Mouse (Mus musculus) MN1 (cell line): ENCODE measurements around the gene Abcg5.

Experiments used
- DNase-seq: peaks from one replicate; pipeline ENCODE4 v3.0.0-alpha.2; 2016; ENCODE audit warnings: low spot score

The Abcg5 gene

DNA sequence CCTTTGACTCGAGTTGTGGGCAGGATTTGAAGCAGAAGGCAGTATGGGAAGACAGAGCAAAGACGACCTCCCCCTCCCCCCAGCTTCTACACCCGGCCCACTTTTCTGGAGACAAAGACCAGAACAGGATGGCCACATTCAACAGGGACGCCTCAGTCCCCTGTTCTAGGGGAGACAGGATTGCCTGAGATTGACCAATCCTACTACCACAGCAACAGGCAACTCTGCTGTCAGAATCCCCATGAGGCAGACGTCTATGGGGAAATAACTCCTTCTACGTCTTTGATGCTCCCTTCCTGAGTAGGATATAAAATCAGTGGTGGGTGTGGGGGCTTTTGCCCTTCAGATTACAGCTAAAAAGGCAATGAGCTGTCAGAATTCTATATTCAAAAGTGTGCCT is 1.5 kb upstream of the Abcg5 start:
- DNase-seq, result no peak

DNA sequence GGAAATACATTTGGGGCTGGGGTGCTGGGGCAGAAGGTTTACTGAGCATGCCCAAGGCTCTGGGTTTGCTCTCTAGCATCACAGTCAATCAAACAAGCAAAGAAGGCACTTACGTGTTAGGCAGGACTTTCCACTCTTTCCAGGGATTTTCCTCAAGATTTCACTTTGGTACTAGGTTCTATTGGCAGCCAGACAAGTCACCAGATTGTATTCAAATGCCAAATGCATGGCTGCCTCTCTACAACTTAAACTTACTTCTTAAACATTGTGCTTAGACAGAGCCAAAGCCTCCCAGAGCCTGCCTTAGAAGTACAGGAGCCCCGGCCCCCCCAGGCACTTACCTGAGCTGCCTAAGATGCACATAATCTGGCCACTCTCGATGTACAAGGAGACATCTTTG is 1.1 kb downstream of the Abcg5 start:
- DNase-seq, result no peak

DNA sequence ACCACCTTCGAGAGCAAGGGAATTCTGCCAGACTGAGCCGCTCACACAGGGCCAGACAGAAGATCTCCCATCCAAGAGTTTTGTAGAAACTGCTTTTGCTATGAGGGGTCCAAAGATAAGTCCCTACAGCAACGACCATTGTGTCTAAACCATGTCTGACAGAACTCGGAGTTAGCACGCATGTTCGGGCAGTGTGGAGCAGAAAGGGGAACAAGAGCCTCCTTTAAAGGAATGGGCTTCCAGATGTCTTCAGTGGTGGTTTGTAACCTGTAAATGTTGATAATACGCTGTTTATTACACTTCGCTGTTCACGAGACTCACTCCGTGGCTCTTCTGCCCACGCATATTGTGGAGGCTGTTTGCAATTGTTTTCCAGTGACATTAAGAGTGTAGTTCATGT is 5.2 kb downstream of the Abcg5 start:
- DNase-seq, result no peak

DNA sequence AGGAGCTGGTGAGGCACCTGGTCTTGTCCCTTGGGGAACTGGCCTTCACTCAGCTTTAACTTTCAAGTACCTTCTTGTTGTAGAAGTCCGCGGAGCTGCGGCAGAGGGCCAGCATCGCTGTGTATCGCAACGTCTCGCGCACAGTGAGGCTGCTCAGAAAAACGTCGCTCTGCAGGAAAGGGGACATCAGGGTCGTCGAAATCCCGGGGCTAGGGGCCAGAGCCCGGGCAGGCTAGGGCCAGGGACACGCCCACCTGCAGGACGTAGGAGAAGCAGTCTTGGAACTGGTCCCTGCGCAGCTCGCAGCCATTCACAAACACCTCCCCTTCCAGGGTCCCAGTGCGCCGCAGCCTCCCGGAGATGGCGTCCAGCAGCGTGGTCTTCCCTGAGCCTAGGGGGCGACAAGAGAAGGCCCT is 6.9 kb downstream of the Abcg5 start, which contains the start of gene Abcg8:
Gene Abcg8, plus strand, starts transcription at position 352 of the 416 bp plus-strand sequence.
- DNase-seq, result no peak

DNA sequence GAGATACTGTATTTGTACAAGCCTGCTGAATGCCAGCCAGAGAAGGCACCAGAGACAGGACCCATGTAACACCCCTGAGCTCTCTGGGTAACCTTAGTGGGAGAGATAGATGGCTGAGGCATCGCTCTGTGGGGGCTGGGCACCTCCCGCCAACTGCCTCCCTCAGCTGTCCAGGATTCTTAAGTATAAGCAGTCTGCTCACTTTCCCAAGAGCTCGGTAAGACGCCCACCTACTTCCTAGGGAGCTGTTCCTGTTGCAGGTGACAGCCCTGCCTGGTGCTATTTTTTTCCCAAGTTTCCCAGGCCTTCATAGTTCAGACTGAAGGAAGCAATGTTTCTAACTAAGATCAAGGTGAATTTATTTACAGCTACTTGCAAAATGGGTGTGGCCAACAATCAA is 7.6 kb downstream of the Abcg5 start:
- DNase-seq, result no peak

DNA sequence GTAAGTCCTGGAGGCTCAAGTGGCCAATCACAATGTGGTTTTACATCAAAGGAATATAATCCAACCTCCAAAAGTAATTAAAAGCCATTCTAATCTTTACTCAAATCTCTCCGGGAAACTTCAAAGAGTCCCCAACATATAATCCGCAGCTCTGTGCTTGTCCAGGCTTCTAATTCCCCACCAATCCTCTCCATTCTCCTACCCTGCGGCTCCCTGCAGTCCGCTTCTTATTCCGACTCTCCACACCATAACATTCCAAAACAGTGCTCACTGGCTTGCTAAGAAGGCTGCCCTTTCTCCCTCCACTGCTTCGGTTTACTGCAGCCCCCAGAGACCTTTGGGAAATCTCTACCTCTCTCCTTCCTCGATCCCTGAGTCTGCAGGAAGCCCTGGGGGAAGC is 8.8 kb downstream of the Abcg5 start:
- no peak for DNase-seq

DNA sequence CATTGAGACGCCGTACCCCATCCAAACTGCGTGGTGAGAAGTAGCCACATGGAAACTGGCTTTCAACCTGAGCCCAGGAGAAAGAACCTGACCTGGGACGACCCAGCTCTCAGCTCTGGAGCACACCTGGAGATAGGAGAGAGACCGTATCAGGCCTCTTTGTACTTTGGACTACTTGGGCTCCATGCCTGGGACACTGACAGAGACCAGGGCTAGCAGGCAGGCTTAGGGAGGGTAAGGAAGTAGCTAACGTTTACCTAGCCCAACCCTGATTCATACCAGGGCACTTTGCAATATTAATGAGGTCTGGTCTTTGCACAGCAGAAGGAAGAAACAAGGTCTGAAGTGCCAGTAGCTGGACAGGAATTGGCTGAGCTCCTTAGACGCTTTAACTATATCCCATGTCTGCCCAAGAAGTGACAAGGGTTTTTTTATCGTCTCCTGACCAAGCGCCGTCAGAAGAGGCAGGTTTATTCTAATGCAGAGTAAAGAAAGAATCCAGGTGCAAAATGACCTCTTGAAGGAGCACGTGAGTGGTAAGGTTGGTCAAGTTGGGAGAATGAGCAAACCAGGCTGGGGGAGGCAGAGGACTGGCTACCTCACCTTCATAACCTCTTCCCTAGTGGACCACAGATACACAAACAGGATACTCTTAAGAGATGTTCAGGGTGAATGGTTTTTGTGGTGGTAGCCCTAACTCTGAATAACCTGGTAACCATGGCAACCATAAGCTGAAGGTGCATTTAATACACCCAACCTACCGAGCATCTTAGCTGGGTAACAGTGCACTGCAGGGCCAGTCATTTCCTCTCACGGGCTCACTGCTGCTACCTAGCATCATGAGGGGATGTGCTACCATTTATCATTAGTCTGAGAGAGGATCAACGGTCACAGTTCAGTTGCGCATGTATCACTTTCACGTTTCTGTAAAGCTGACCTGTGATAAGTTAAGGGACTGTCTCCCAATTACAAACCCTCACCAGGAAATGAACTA is 10.1 kb downstream of the Abcg5 start:
- no peak for DNase-seq

DNA sequence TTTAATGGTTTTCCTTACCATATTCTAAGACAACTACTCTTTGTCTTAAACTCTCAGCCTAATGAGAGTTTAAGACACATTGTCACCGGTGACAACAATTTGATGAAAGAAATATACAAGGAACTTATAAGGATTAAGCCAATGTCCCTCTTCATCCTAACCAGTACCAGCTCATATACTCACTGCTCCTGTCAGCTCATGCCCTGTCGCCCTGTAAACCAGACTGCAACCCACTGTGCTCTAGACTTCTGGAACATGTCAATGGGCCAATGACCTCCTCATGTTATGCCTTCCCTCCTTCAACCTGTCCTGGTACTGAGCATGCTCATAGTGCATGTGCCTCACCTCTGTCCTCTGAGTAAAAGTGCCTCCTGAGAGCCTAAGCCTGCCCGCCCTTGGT is 15.0 kb downstream of the Abcg5 start:
- DNase-seq, result no peak

DNA sequence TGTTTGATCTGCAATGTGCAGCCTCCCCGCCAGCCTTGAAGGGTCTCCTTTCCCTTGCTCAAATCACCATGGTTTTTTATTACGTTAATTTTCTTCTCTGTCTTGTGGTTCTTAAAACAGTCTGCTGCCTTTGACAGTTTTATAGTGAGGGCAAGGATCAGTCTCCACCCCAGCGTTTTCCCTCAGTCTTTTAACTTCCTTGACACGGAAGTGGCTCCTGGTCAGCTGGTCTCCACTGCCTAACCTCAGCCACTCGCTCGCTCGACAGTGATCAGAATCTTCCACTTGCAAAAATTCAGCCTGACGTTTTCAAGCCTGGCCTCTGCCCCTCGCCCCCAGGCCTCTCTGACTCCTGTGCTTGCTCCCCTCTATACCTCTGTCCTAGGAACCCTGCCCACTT is 17.1 kb downstream of the Abcg5 start:
- no peak for DNase-seq

DNA sequence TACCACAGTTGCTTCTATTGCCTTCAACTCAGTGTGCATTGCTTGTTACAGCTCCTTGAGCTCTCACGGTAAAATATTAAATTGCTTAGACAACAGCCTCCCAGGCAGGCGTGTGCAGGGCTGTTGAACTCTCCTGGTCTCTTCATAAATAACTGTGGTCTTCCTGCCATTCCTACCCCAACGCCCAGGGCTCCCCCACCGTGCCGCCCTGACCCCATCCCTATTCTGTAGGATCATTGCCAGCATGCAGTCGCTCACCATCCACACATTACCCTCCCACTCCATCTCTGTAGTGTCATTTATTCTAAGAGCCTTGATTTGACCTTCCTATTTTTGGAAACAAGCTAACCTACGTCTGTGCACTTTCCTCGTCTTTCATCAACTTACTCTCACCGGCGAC is 17.8 kb downstream of the Abcg5 start:
- no peak for DNase-seq

DNA sequence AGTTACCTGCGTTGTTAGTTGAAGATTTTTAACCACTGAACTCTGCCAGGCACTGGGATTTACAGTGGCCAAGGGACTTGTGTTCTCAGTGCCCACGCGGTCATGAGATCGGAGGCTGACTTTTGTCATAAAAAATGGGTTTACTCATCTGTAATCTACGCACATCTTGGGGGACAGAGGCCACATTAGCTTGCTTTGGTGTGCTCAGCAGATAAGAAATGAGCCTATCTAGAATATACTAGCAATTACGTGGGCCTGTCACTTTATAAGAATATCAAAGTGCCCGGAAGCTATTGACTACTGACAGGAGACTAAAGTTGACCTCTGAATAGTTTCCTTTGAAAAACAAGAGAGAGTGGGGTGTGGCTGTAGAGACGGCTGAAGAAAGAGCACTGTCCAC is 23.9 kb downstream of the Abcg5 start:
- DNase-seq, result no peak

DNA sequence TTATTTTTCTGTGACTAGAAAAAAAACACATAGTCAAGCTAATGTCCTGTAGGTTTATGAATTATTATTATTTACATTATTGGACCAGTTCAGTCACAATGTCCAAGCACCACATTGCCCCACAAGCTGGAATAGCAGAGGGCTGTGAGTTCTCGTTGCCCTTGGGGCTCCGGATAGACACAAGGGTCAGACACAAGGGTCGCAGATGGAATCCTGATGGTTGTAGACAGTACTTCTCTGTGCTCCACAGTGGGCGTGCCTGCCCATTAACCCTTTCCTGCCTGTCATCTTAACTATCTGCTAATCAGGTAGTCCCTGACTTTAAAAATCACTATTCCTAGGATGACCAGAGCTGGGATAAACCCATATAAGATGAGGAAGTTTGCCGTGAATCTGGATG is 24.6 kb downstream of the Abcg5 start:
- no peak for DNase-seq

DNA sequence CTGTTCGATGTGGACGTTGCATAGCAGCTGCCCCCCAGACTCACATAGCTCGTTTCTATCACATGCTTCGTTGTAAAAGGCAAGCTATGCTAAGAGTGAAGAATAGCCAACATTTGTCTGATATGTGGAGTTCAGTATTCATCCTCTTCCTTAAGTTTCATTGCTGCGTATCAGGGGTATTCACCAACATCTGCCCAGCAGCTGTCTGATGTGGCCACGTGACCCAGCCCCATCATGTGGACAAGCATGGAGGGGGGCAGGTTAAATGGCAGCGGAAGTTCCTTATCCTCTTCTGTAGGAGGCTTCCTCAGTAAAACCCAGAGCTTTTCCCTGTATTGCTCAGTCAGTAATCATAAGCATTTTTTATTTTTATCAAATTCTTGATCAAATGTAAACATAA is 25.0 kb downstream of the Abcg5 start:
- DNase-seq, result no peak

DNA sequence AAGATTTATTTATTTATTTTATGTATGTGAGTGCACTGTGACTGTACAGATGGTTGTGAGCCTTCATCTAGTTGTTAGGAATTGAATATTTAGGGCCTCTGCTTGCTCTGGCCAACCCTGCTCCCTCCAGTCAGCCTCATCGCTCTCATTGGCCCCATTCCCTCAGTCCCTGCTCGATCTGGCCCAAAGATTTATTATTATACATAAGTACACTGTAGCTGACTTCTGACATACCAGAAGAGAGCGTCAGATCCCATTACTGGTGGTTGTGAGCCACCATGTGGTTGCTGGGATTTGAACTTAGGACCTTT is 25.4 kb downstream of the Abcg5 start:
- DNase-seq, result no peak

DNA sequence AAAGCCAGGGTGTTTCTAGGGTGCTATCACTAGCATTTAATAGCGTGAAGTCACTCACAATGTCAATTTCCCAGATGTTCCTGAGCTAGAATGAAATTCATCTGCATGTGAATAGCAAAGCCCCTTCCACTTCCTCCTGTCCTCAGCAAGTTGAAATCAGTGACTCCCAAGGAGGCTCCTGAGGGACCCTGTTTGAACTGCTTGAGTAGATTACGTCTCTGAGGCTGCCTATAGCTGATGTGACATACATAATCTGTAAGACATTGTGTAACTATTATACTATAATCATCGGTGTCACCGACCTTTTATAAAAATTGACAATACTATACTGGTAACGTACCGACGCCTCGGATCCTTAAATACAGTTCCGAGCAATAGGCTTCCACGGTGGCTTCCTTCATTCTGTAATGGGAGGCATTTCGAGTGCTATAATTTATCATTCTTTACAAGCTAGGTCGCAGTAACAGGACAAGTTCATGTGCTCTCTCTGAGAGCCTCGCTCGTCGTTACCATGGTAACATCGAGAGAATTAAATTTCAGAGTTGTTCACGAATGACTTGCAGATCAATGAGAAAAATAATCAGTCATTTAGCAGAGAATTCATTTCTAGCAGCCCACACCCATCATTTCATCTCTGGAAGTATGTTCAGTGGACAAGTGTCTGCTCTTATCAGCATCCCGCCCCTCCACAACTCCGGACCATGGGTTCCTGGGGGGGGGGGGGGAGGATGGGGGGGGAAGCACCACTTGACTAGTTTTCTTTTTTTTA is 26.0 kb downstream of the Abcg5 start:
- DNase-seq, result no peak

DNA sequence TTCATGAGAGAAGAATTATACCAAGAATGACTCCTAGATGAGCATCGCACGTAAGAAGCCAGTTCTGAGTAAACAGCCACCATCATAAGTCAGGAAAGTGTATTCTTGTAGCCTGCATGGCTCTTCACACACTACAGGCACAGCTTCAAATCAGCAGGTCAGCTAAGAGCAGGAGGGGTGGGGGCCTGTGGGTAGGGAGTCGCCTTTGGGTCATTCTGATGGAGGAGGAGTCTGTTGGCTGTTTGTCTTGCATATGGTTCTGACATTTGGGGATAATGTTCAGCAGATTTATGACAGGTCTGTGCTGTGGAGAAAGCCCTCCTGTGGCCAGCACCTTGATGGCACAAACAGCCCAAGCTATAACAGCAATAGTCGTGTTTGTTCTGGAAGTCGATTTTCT is 26.6 kb downstream of the Abcg5 start:
- DNase-seq, result no peak

DNA sequence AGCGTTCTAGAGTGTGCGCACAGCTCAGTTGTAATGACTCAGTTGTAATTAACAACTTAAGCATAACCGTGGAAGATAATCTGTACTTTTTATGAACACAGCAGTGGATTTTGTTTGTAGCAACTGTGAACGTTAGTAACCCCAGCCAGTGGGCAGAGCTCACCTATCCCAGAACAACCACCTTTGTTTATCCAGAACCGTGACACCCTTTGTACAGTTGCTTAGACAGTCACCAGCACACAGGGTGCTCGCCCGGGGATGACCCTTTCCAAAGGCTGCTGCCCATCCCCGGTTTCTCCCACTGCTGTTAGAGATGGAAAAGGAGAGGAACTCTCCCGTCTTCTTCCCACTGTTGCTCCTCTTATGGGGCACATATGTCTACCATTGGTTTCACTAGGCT is 29.3 kb downstream of the Abcg5 start:
- DNase-seq, result no peak

DNA sequence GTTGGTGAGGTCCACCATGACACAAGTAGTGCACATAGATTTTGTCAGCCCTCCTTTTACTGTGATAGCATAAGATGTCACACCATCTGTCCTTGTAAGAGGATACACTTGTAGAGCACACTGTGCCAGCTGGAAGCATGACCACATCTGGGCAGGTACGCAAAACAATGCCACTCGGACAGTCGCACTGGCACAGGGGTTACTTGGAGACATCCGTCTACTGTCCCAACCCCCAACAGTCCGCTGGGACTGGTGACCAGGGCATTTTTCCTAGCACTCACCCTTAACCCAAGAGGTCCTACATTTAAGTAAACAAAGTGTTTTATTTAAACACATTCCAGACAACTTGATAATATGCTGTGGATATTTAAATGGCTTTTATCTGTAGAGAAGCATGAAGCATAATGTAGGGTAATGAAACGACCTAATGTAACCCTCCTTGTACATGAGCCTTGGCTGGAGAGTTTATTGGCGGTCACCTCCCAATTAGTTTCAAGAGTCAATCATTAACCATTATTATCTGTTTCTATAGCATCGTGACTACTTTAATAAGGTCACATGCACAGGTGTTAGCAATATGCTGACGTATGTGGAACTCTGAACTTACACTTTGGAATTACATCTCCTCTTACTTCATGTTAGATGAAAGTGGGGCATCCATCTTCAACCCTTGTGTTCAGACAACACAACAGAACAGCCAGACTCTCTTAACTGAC is 32.4 kb downstream of the Abcg5 start:
- DNase-seq, result no peak

DNA sequence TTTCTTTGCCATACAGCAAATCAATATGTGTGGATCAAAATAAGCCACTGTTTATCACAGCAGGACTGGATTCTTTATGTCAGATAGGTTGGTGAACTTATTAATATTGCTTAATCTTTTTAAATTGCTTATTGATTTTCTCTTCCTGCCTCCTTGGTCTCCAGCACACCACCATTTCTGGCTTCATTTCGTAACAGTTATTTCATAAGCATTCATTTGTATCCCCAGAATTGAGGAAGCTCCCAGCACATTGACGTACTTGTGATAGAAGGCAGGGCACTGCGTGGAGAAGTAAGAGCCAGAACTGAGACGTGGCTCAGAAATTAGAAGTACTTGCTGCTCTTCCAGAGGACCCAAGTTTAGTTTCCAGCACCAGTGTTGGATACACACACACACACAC is 35.2 kb downstream of the Abcg5 start:
- no peak for DNase-seq

DNA sequence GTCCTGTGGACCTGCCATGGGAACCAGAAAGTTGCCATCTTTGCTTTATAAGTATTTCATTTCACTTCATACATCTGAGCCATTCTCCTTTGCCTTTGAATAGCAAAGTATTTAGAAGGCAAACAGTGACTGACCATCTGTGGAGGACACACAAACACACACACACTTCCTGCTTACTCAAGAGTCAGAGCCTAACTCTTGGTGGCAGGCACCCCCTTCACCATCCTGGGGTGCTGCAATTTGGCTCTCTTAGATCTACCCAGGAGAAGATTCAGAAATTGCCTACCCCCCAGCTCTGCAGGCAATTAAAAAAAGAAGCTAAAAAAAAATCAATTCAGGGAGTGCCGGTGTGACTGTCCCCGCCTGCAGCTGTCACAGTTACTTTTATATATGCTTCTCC is 36.3 kb downstream of the Abcg5 start:
- DNase-seq, result no peak

DNA sequence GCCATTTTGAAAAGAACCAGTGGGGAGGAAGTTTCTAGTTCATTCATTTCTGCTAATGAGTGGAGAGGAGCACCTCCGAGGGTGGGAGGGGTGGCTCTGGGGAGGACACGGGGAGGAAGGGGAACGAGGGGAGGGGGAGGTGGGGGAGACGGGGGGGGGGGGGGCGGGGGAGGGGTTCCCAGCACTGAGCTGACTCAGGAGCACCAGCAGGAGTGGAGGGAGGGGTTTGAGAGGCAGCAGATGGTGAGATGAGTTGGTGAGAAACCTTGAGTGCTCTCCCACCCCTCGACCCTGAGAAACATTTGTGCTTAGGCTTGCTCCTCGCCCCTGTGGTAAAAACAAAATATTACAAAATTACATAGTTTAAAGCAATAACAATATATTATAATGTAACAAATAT is 36.9 kb downstream of the Abcg5 start:
- DNase-seq, result no peak

DNA sequence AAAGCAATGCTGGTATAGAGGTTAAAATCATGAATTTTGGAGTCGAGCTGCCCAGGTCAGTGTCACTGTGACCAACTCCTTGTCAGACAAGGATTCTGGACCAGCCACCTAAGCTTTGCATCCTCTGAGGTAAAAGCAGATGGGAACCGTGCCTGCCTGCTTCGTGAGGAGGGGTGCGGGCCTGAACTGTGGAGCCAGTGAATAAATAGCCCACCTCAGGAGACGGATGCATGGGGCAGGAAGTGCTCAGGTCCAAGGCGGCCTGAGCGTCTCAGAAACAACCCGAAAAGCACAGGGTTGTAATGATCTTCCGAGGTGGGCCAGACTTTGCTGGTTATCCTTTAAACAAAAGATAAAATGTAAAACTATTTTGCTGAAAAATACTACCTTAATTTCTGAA is 37.7 kb downstream of the Abcg5 start:
- DNase-seq, result no peak
